Comparison of ENCODE assay signal across 8 mouse cellular contexts in the genomic region with DNA sequence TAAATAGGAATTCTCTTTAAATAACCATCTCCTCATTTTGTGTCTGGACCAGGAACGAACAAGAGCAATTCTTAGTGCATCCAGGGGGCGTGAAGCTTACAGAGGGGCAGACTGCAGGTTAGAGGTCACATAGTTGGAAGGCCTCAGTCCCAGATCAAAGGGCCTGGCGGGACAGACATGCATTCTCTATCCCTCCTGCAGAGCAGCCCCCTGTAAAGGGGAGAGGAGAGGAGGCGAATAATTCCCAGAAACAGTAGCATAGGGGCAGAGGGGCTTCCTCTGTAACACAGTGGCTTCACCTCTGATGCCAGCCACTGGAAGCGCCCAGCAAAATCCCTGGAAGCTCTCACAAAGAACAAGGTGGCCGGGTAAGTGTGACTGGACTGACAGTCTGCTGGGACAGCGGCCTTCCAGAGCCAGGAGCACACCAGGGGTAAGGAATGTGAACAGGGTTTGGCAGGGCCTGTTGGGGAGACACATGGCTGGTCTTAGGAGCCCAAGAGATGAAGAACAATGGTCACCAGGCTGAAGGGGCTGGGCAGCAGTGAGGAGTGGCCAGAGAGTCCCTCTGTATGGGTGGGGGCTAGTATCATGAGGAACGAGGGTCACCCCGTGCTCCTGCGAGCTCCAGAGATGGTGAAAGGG. TPM values are rescaled to one million over a fixed set of nuclear protein-coding genes. Genes with fewer than 3 reads are reported as not detected.
DNase-seq lines count a peak whose midpoint lies in the region; ATAC-seq and TF ChIP-seq lines count a peak whose summit lies in the region.

No protein-coding gene starts in this region.

- TF ChIP-seq CTCF in forebrain, postnatal 0 days (IDR thresholded peaks at IDR 0.05; ENCODE audit: low read depth): no peak

- no peaks in the 10 kb centered on the region for H3K27me3 ChIP-seq in forebrain, embryonic 11.5 days (ENCODE audit: control insufficient read depth, insufficient read depth, low read length)
- H3K27me3 ChIP-seq in forebrain, postnatal 0 days (ENCODE audit: insufficient read depth, low read length): no peaks in the 10 kb centered on the region
- no peaks in the 10 kb centered on the region; the same call in 1 of the 2 replicates for H3K27me3 ChIP-seq in midbrain, embryonic 10.5 days (ENCODE audit: low read depth, poor library complexity, severe bottlenecking)
- H3K27me3 ChIP-seq in midbrain, embryonic 16.5 days (ENCODE audit: control insufficient read depth, insufficient read depth, low read depth, low read length): no peaks in the 10 kb centered on the region
- H3K27me3 ChIP-seq in limb, embryonic 12.5 days: no peaks in the 10 kb centered on the region
- no peaks in the 10 kb centered on the region for H3K27me3 ChIP-seq in stomach, embryonic 16.5 days (ENCODE audit: control insufficient read depth, insufficient read depth, low read length)

- no peak overlapping the region; the same call in 1 of the 2 replicates for H3K9ac ChIP-seq in forebrain, embryonic 11.5 days (ENCODE audit: low read length)
- no peak overlapping the region for H3K9ac ChIP-seq in forebrain, postnatal 0 days
- H3K9ac ChIP-seq in midbrain, embryonic 16.5 days (ENCODE audit: low read depth, low read length): no peak overlapping the region
- no peak overlapping the region; the same call in 1 of the 2 replicates for H3K9ac ChIP-seq in limb, embryonic 12.5 days (replicated peaks)
- H3K9ac ChIP-seq in stomach, embryonic 16.5 days (ENCODE audit: low read length): peak overlapping the region; percentile 43

- no peak for ATAC-seq in forebrain, embryonic 11.5 days (replicated peaks; ENCODE audit: low FRiP score)
- ATAC-seq in forebrain, postnatal 0 days: no peak
- no peak for ATAC-seq in midbrain, embryonic 16.5 days
- ATAC-seq in limb, embryonic 12.5 days (ENCODE audit: insufficient number of reproducible peaks, insufficient read depth, low FRiP score, low TSS enrichment, low read depth): no peak
- no peak for ATAC-seq in stomach, embryonic 16.5 days (ENCODE audit: insufficient read depth, low FRiP score)

- no peaks in the 10 kb centered on the region for H3K9me3 ChIP-seq in forebrain, embryonic 11.5 days (ENCODE audit: control insufficient read depth, low read length)
- H3K9me3 ChIP-seq in forebrain, postnatal 0 days (ENCODE audit: low read length): no peaks in the 10 kb centered on the region
- no peaks in the 10 kb centered on the region for H3K9me3 ChIP-seq in midbrain, embryonic 10.5 days (replicated peaks)
- H3K9me3 ChIP-seq in midbrain, embryonic 16.5 days (replicated peaks; ENCODE audit: control insufficient read depth, low read length, poor library complexity, severe bottlenecking): no peaks in the 10 kb centered on the region
- H3K9me3 ChIP-seq in limb, embryonic 12.5 days: no peaks in the 10 kb centered on the region
- no peaks in the 10 kb centered on the region for H3K9me3 ChIP-seq in stomach, embryonic 16.5 days (replicated peaks; ENCODE audit: control insufficient read depth, low read length)

- 30% methylated on average over 10 of the region's 10 CpGs for WGBS in forebrain, embryonic 11.5 days
- 51% methylated on average over 10 of the region's 10 CpGs for WGBS in forebrain, postnatal 0 days
- 18% methylated on average over 10 of the region's 10 CpGs for WGBS in midbrain, embryonic 10.5 days
- WGBS in midbrain, embryonic 16.5 days: 13% methylated on average over 10 of the region's 10 CpGs
- WGBS in limb, embryonic 12.5 days: 33% methylated on average over 10 of the region's 10 CpGs
- 45% methylated on average over 10 of the region's 10 CpGs for WGBS in stomach, embryonic 16.5 days

- peak overlapping the region; percentile 46; the same call in 1 of the 2 replicates for H3K4me2 ChIP-seq in forebrain, embryonic 11.5 days (ENCODE audit: low read depth, low read length, severe bottlenecking)
- no peak overlapping the region for H3K4me2 ChIP-seq in forebrain, postnatal 0 days (ENCODE audit: low read depth)
- no peak overlapping the region for H3K4me2 ChIP-seq in midbrain, embryonic 16.5 days (ENCODE audit: low read length)
- no peak overlapping the region for H3K4me2 ChIP-seq in limb, embryonic 12.5 days
- no peak overlapping the region; the same call in 1 of the 2 replicates for H3K4me2 ChIP-seq in stomach, embryonic 16.5 days (ENCODE audit: low read depth, low read length)

- no peak for DNase-seq in forebrain, embryonic 11.5 days (ENCODE audit: low spot score)
- no peak for DNase-seq in forebrain, postnatal 0 days
- peak; percentile 67 for DNase-seq in midbrain, embryonic 10.5 days (ENCODE audit: low spot score)
- DNase-seq in gastrocnemius, postnatal 36 days: no peak
- no peak for DNase-seq in layer of hippocampus, postnatal 25 days (ENCODE audit: extremely low spot score in 1 of 2, low spot score in 1 of 2)

- H3K4me3 ChIP-seq in forebrain, embryonic 11.5 days (ENCODE audit: low read depth, low read length): no peak overlapping the region
- no peak overlapping the region for H3K4me3 ChIP-seq in forebrain, postnatal 0 days (ENCODE audit: low read depth, low read length)
- peak overlapping the region; percentile 49 for H3K4me3 ChIP-seq in midbrain, embryonic 10.5 days
- H3K4me3 ChIP-seq in midbrain, embryonic 16.5 days (ENCODE audit: low read depth, low read length): no peak overlapping the region
- H3K4me3 ChIP-seq in limb, embryonic 12.5 days (replicated peaks): no peak overlapping the region
- no peak overlapping the region for H3K4me3 ChIP-seq in stomach, embryonic 16.5 days (replicated peaks; ENCODE audit: low read length)

- peaks cover 13% of the 10 kb centered on the region for H3K36me3 ChIP-seq in forebrain, embryonic 11.5 days (ENCODE audit: control insufficient read depth, insufficient read depth, low read length)
- H3K36me3 ChIP-seq in forebrain, postnatal 0 days (ENCODE audit: insufficient read depth): peaks cover 50% of the 10 kb centered on the region
- peaks cover 50% of the 10 kb centered on the region for H3K36me3 ChIP-seq in midbrain, embryonic 10.5 days
- H3K36me3 ChIP-seq in midbrain, embryonic 16.5 days (ENCODE audit: control insufficient read depth, insufficient read depth, low read length): peaks cover 14% of the 10 kb centered on the region
- peaks cover 51% of the 10 kb centered on the region for H3K36me3 ChIP-seq in limb, embryonic 12.5 days
- peaks cover 25% of the 10 kb centered on the region for H3K36me3 ChIP-seq in stomach, embryonic 16.5 days (ENCODE audit: control insufficient read depth, insufficient read depth, low read length)

- peaks cover 8% of the 10 kb centered on the region for H3K4me1 ChIP-seq in forebrain, embryonic 11.5 days (replicated peaks; ENCODE audit: control insufficient read depth, insufficient read depth, low read length)
- H3K4me1 ChIP-seq in forebrain, postnatal 0 days (ENCODE audit: insufficient read depth): 0 out of 2 replicates have a peak, but pooled peaks cover 3% of the 10 kb centered on the region
- H3K4me1 ChIP-seq in midbrain, embryonic 10.5 days: peaks cover 65% of the 10 kb centered on the region
- H3K4me1 ChIP-seq in midbrain, embryonic 16.5 days (ENCODE audit: control insufficient read depth, insufficient read depth, low read length): no peaks in the 10 kb centered on the region
- peaks cover 19% of the 10 kb centered on the region for H3K4me1 ChIP-seq in limb, embryonic 12.5 days (replicated peaks)
- peaks cover 23% of the 10 kb centered on the region for H3K4me1 ChIP-seq in stomach, embryonic 16.5 days (ENCODE audit: control insufficient read depth, insufficient read depth, low read length)

- peak overlapping the region; percentile 8; the same call in 1 of the 2 replicates for H3K27ac ChIP-seq in forebrain, embryonic 11.5 days (ENCODE audit: low read depth, low read length)
- H3K27ac ChIP-seq in forebrain, postnatal 0 days (ENCODE audit: low read depth, low read length): no peak overlapping the region
- peak overlapping the region; percentile 88 for H3K27ac ChIP-seq in midbrain, embryonic 10.5 days (replicated peaks)
- no peak overlapping the region for H3K27ac ChIP-seq in midbrain, embryonic 16.5 days (ENCODE audit: low read length)
- H3K27ac ChIP-seq in limb, embryonic 12.5 days: peak overlapping the region; percentile 50; the same call in 1 of the 2 replicates
- H3K27ac ChIP-seq in stomach, embryonic 16.5 days (ENCODE audit: low read length): peak overlapping the region; percentile 95

- intact Hi-C loops in gastrocnemius, postnatal 36 days (cut with DNase I): no loop called here

RNA-seq across cellular contexts. Expression of gene Unc13d, which starts 1.0 kb away (rescaled TPM):
- 1.6 and 2.2 TPM in 2 replicates for polyA plus RNA-seq in forebrain, embryonic 11.5 days (2014; fragmentation: Nextera tagmentation; extraction: Ambion mirVana)
- 0.46 and 0.86 TPM in 2 replicates for total RNA-seq in forebrain, postnatal 0 days (2014; rRNA removed)
- polyA plus RNA-seq in forebrain, postnatal 0 days (2015; fragmentation: Nextera tagmentation; extraction: Ambion mirVana): 0.29 and 0.58 TPM in 2 replicates
- polyA plus RNA-seq in midbrain, embryonic 10.5 days (2016; fragmentation: Nextera tagmentation; extraction: Ambion mirVana): 2.5 and 3.1 TPM in 2 replicates
- polyA plus RNA-seq in midbrain, embryonic 16.5 days (2015; fragmentation: Nextera tagmentation; extraction: Ambion mirVana): 0.78 and 0.93 TPM in 2 replicates
- 1.4 and 1.7 TPM in 2 replicates for polyA plus RNA-seq in limb, embryonic 12.5 days (2016; fragmentation: Nextera tagmentation; extraction: Ambion mirVana)
- 8.3 and 9.9 TPM in 2 replicates for polyA plus RNA-seq in stomach, embryonic 16.5 days (2015; fragmentation: Nextera tagmentation; extraction: Ambion mirVana)
- total RNA-seq in gastrocnemius, postnatal 36 days (2021): under 1 TPM; 0.30 to 0.48 TPM
- 1 to 10 TPM; 1.3 to 2.4 TPM for total RNA-seq in layer of hippocampus, postnatal 25 days (2021)

RNA-seq across cellular contexts. Expression of gene Wbp2, which starts 8.0 kb away (rescaled TPM):
- polyA plus RNA-seq in forebrain, embryonic 11.5 days (2014; fragmentation: Nextera tagmentation; extraction: Ambion mirVana): 100.0 and 111 TPM in 2 replicates
- total RNA-seq in forebrain, postnatal 0 days (2014; rRNA removed): 94.7 and 130 TPM in 2 replicates
- polyA plus RNA-seq in forebrain, postnatal 0 days (2015; fragmentation: Nextera tagmentation; extraction: Ambion mirVana): 281 and 287 TPM in 2 replicates
- 91.8 and 109 TPM in 2 replicates for polyA plus RNA-seq in midbrain, embryonic 10.5 days (2016; fragmentation: Nextera tagmentation; extraction: Ambion mirVana)
- 159 and 206 TPM in 2 replicates for polyA plus RNA-seq in midbrain, embryonic 16.5 days (2015; fragmentation: Nextera tagmentation; extraction: Ambion mirVana)
- polyA plus RNA-seq in limb, embryonic 12.5 days (2016; fragmentation: Nextera tagmentation; extraction: Ambion mirVana): 33.2 and 36.6 TPM in 2 replicates
- 81.8 and 98.6 TPM in 2 replicates for polyA plus RNA-seq in stomach, embryonic 16.5 days (2015; fragmentation: Nextera tagmentation; extraction: Ambion mirVana)
- total RNA-seq in gastrocnemius, postnatal 36 days (2021): 10 to 100 TPM; 70.1 to 71.0 TPM
- 100 to 1,000 TPM; 390 to 418 TPM for total RNA-seq in layer of hippocampus, postnatal 25 days (2021)

RNA-seq across cellular contexts. Expression of gene Trim47, which starts 48.2 kb away (rescaled TPM):
- 3.4 and 3.8 TPM in 2 replicates for polyA plus RNA-seq in forebrain, embryonic 11.5 days (2014; fragmentation: Nextera tagmentation; extraction: Ambion mirVana)
- 10.5 and 13.0 TPM in 2 replicates for total RNA-seq in forebrain, postnatal 0 days (2014; rRNA removed)
- polyA plus RNA-seq in forebrain, postnatal 0 days (2015; fragmentation: Nextera tagmentation; extraction: Ambion mirVana): 6.6 and 7.8 TPM in 2 replicates
- polyA plus RNA-seq in midbrain, embryonic 10.5 days (2016; fragmentation: Nextera tagmentation; extraction: Ambion mirVana): 2.7 TPM in 2 replicates
- 9.5 and 12.7 TPM in 2 replicates for polyA plus RNA-seq in midbrain, embryonic 16.5 days (2015; fragmentation: Nextera tagmentation; extraction: Ambion mirVana)
- polyA plus RNA-seq in limb, embryonic 12.5 days (2016; fragmentation: Nextera tagmentation; extraction: Ambion mirVana): 6.0 and 7.9 TPM in 2 replicates
- 22.7 and 23.1 TPM in 2 replicates for polyA plus RNA-seq in stomach, embryonic 16.5 days (2015; fragmentation: Nextera tagmentation; extraction: Ambion mirVana)
- total RNA-seq in gastrocnemius, postnatal 36 days (2021): 1 to 10 TPM; 9.1 to 9.3 TPM
- 1 to 10 TPM; 5.6 to 5.9 TPM for total RNA-seq in layer of hippocampus, postnatal 25 days (2021)

RNA-seq across cellular contexts. Expression of gene Unk, which starts 48.7 kb away (rescaled TPM):
- 40.7 and 48.5 TPM in 2 replicates for polyA plus RNA-seq in forebrain, embryonic 11.5 days (2014; fragmentation: Nextera tagmentation; extraction: Ambion mirVana)
- total RNA-seq in forebrain, postnatal 0 days (2014; rRNA removed): 38.9 and 43.8 TPM in 2 replicates
- polyA plus RNA-seq in forebrain, postnatal 0 days (2015; fragmentation: Nextera tagmentation; extraction: Ambion mirVana): 18.7 and 22.5 TPM in 2 replicates
- 46.4 and 52.2 TPM in 2 replicates for polyA plus RNA-seq in midbrain, embryonic 10.5 days (2016; fragmentation: Nextera tagmentation; extraction: Ambion mirVana)
- polyA plus RNA-seq in midbrain, embryonic 16.5 days (2015; fragmentation: Nextera tagmentation; extraction: Ambion mirVana): 36.4 and 36.6 TPM in 2 replicates
- polyA plus RNA-seq in limb, embryonic 12.5 days (2016; fragmentation: Nextera tagmentation; extraction: Ambion mirVana): 50.0 and 51.8 TPM in 2 replicates
- 26.4 and 26.9 TPM in 2 replicates for polyA plus RNA-seq in stomach, embryonic 16.5 days (2015; fragmentation: Nextera tagmentation; extraction: Ambion mirVana)
- total RNA-seq in gastrocnemius, postnatal 36 days (2021): 1 to 10 TPM; 6.0 to 7.1 TPM
- total RNA-seq in layer of hippocampus, postnatal 25 days (2021): 10 to 100 TPM; 19.6 to 23.2 TPM

RNA-seq across cellular contexts. Expression of gene H3f3b, which starts 51.0 kb away (rescaled TPM):
- 1,836 and 1,931 TPM in 2 replicates for polyA plus RNA-seq in forebrain, embryonic 11.5 days (2014; fragmentation: Nextera tagmentation; extraction: Ambion mirVana)
- 730 and 936 TPM in 2 replicates for total RNA-seq in forebrain, postnatal 0 days (2014; rRNA removed)
- 2,422 and 2,718 TPM in 2 replicates for polyA plus RNA-seq in forebrain, postnatal 0 days (2015; fragmentation: Nextera tagmentation; extraction: Ambion mirVana)
- polyA plus RNA-seq in midbrain, embryonic 10.5 days (2016; fragmentation: Nextera tagmentation; extraction: Ambion mirVana): 1,512 and 1,693 TPM in 2 replicates
- polyA plus RNA-seq in midbrain, embryonic 16.5 days (2015; fragmentation: Nextera tagmentation; extraction: Ambion mirVana): 2,051 and 2,173 TPM in 2 replicates
- 2,405 and 2,474 TPM in 2 replicates for polyA plus RNA-seq in limb, embryonic 12.5 days (2016; fragmentation: Nextera tagmentation; extraction: Ambion mirVana)
- 1,496 and 1,592 TPM in 2 replicates for polyA plus RNA-seq in stomach, embryonic 16.5 days (2015; fragmentation: Nextera tagmentation; extraction: Ambion mirVana)
- total RNA-seq in gastrocnemius, postnatal 36 days (2021): 10 to 100 TPM; 56.1 to 75.3 TPM
- 100 to 1,000 TPM; 281 to 291 TPM for total RNA-seq in layer of hippocampus, postnatal 25 days (2021)

Comparison
In these comparisons a context has a peak if more than half of its experiments do, and no peak if none do; other contexts are left out.
1. H3K27ac ChIP-seq: peak in forebrain, embryonic 11.5 days (single experiment), midbrain, embryonic 10.5 days (single experiment), limb, embryonic 12.5 days (single experiment) and stomach, embryonic 16.5 days (single experiment); none in forebrain, postnatal 0 days (single experiment) and midbrain, embryonic 16.5 days (single experiment).